In genomic region chr11:6436442-6436841, GRCm38 (mm10) we compare ENCODE assay signal across 9 mouse cellular contexts. TPM values are rescaled to one million over a fixed set of nuclear protein-coding genes. Genes with fewer than 3 reads are reported as not detected.
DNase-seq lines count a peak whose midpoint lies in the region; ATAC-seq lines count a peak whose summit lies in the region.
"Had no signal": no experiment of that assay in that cellular context is flagged by ENCODE, and none has a peak within 500 bp of the region (broad histone marks: within the 10 kb centered on the region; RNA-seq: fewer than 3 reads in every experiment).

No protein-coding gene starts in this region.

- H3K27me3 ChIP-seq in hindbrain, embryonic 10.5 days (ENCODE audit: insufficient read depth, poor library complexity, severe bottlenecking) = no peaks in the 10 kb centered on the region
- H3K27me3 ChIP-seq in hindbrain, embryonic 13.5 days = no peaks in the 10 kb centered on the region
- H3K27me3 ChIP-seq in forebrain, embryonic 16.5 days (replicated peaks; ENCODE audit: control insufficient read depth, insufficient read depth, low read length) = no peaks in the 10 kb centered on the region
- H3K27me3 ChIP-seq in liver, embryonic 13.5 days = no peaks in the 10 kb centered on the region
- H3K27me3 ChIP-seq: embryonic facial prominence, embryonic 13.5 days had no signal

- 68% methylated on average over 8 of the region's 8 CpGs for WGBS in hindbrain, embryonic 10.5 days
- WGBS in hindbrain, embryonic 13.5 days = 63% methylated on average over 8 of the region's 8 CpGs
- WGBS in forebrain, embryonic 16.5 days = 63% methylated on average over 8 of the region's 8 CpGs
- WGBS in liver, embryonic 13.5 days (ENCODE audit: insufficient replicate concordance) = 66% methylated on average over 8 of the region's 8 CpGs

- no peak overlapping the region for H3K4me3 ChIP-seq in hindbrain, embryonic 10.5 days
- H3K4me3 ChIP-seq in hindbrain, embryonic 13.5 days = no peak overlapping the region
- no peak overlapping the region for H3K4me3 ChIP-seq in forebrain, embryonic 16.5 days (replicated peaks; ENCODE audit: low read length)
- H3K4me3 ChIP-seq in liver, embryonic 13.5 days (replicated peaks) = no peak overlapping the region
- H3K4me3 ChIP-seq: embryonic facial prominence, embryonic 13.5 days had no signal

- ATAC-seq in hindbrain, embryonic 13.5 days (ENCODE audit: low FRiP score) = no peak
- 0 out of 2 replicates have a peak, but pooled peaks have one; percentile 26 for ATAC-seq in forebrain, embryonic 16.5 days
- peak; percentile 80 for ATAC-seq in liver, embryonic 13.5 days (ENCODE audit: low read depth)

- peaks cover 96% of the 10 kb centered on the region for H3K36me3 ChIP-seq in hindbrain, embryonic 10.5 days
- H3K36me3 ChIP-seq in hindbrain, embryonic 13.5 days = peaks cover 66% of the 10 kb centered on the region
- peaks cover 19% of the 10 kb centered on the region for H3K36me3 ChIP-seq in forebrain, embryonic 16.5 days (ENCODE audit: control insufficient read depth, insufficient read depth)
- H3K36me3 ChIP-seq in liver, embryonic 13.5 days = peaks cover 90% of the 10 kb centered on the region

- no peak overlapping the region for H3K27ac ChIP-seq in hindbrain, embryonic 10.5 days
- no peak overlapping the region for H3K27ac ChIP-seq in hindbrain, embryonic 13.5 days
- no peak overlapping the region for H3K27ac ChIP-seq in forebrain, embryonic 16.5 days (ENCODE audit: low read length)
- no peak overlapping the region for H3K27ac ChIP-seq in liver, embryonic 13.5 days
- H3K27ac ChIP-seq: embryonic facial prominence, embryonic 13.5 days had no signal

- no peak overlapping the region for H3K4me2 ChIP-seq in hindbrain, embryonic 13.5 days
- no peak overlapping the region for H3K4me2 ChIP-seq in forebrain, embryonic 16.5 days (ENCODE audit: low read length)
- H3K4me2 ChIP-seq in liver, embryonic 13.5 days = no peak overlapping the region
- H3K4me2 ChIP-seq: embryonic facial prominence, embryonic 13.5 days had no signal

- no peak overlapping the region for H3K9ac ChIP-seq in hindbrain, embryonic 13.5 days
- no peak overlapping the region for H3K9ac ChIP-seq in forebrain, embryonic 16.5 days (replicated peaks; ENCODE audit: low read depth, low read length)
- no peak overlapping the region for H3K9ac ChIP-seq in liver, embryonic 13.5 days
- H3K9ac ChIP-seq: embryonic facial prominence, embryonic 13.5 days had no signal

- peak; percentile 42 for DNase-seq in hindbrain, embryonic 10.5 days (ENCODE audit: low spot score)
- peak; percentile 58 for DNase-seq in CD4-positive helper T cell, adult 2 months (ENCODE audit: low read depth, low spot score)
- peak; percentile 77 for DNase-seq in adrenal gland, postnatal 14 days
- peak; percentile 54 for DNase-seq in liver, embryonic 13.5 days
- DNase-seq in natural killer cell, adult 2 months (ENCODE audit: low spot score in 2 of 2) = peak; percentile 23 to 65
- no peak for DNase-seq in Muller cell, postnatal 12 days (ENCODE audit: inconsistent ontology term)

- H3K9me3 ChIP-seq in hindbrain, embryonic 10.5 days = no peaks in the 10 kb centered on the region
- H3K9me3 ChIP-seq in hindbrain, embryonic 13.5 days = no peaks in the 10 kb centered on the region
- H3K9me3 ChIP-seq in forebrain, embryonic 16.5 days (ENCODE audit: control insufficient read depth, low read length) = no peaks in the 10 kb centered on the region
- H3K9me3 ChIP-seq in liver, embryonic 13.5 days (replicated peaks) = no peaks in the 10 kb centered on the region
- H3K9me3 ChIP-seq: embryonic facial prominence, embryonic 13.5 days had no signal

- no peaks in the 10 kb centered on the region for H3K4me1 ChIP-seq in hindbrain, embryonic 10.5 days (replicated peaks)
- no peaks in the 10 kb centered on the region for H3K4me1 ChIP-seq in hindbrain, embryonic 13.5 days (replicated peaks)
- no peaks in the 10 kb centered on the region for H3K4me1 ChIP-seq in forebrain, embryonic 16.5 days (replicated peaks; ENCODE audit: control insufficient read depth, insufficient read depth, low read length)
- peaks cover 6% of the 10 kb centered on the region for H3K4me1 ChIP-seq in liver, embryonic 13.5 days (replicated peaks)
- H3K4me1 ChIP-seq: embryonic facial prominence, embryonic 13.5 days had no signal

RNA-seq across cellular contexts. Expression of gene H2afv, which starts 7.8 kb away (rescaled TPM):
- polyA plus RNA-seq in hindbrain, embryonic 10.5 days (2016; fragmentation: Nextera tagmentation; extraction: Ambion mirVana) = 881 and 962 TPM in 2 replicates
- polyA plus RNA-seq in hindbrain, embryonic 13.5 days (2015; fragmentation: Nextera tagmentation; extraction: Ambion mirVana) = 381 and 387 TPM in 2 replicates
- 84.2 and 99.3 TPM in 2 replicates for total RNA-seq in adrenal gland, postnatal 14 days (2021)
- 438 and 507 TPM in 2 replicates for polyA plus RNA-seq in forebrain, embryonic 16.5 days (2015; fragmentation: Nextera tagmentation; extraction: Ambion mirVana)
- 109 and 112 TPM in 2 replicates for polyA plus RNA-seq in liver, embryonic 13.5 days (2015; fragmentation: Nextera tagmentation; extraction: Ambion mirVana)

RNA-seq across cellular contexts. Expression of gene Ppia, which starts 21.2 kb away (rescaled TPM):
- polyA plus RNA-seq in hindbrain, embryonic 10.5 days (2016; fragmentation: Nextera tagmentation; extraction: Ambion mirVana) = 5,657 and 6,044 TPM in 2 replicates
- polyA plus RNA-seq in hindbrain, embryonic 13.5 days (2015; fragmentation: Nextera tagmentation; extraction: Ambion mirVana) = 3,979 and 4,017 TPM in 2 replicates
- total RNA-seq in adrenal gland, postnatal 14 days (2021) = 1,829 and 1,894 TPM in 2 replicates
- 3,622 and 3,688 TPM in 2 replicates for polyA plus RNA-seq in forebrain, embryonic 16.5 days (2015; fragmentation: Nextera tagmentation; extraction: Ambion mirVana)
- 3,630 and 3,871 TPM in 2 replicates for polyA plus RNA-seq in liver, embryonic 13.5 days (2015; fragmentation: Nextera tagmentation; extraction: Ambion mirVana)

RNA-seq across cellular contexts. Expression of gene Purb, which starts 39.3 kb away (rescaled TPM):
- 9.6 and 15.6 TPM in 2 replicates for polyA plus RNA-seq in hindbrain, embryonic 10.5 days (2016; fragmentation: Nextera tagmentation; extraction: Ambion mirVana)
- polyA plus RNA-seq in hindbrain, embryonic 13.5 days (2015; fragmentation: Nextera tagmentation; extraction: Ambion mirVana) = 12.6 and 13.0 TPM in 2 replicates
- 73.6 and 75.8 TPM in 2 replicates for total RNA-seq in adrenal gland, postnatal 14 days (2021)
- polyA plus RNA-seq in forebrain, embryonic 16.5 days (2015; fragmentation: Nextera tagmentation; extraction: Ambion mirVana) = 14.4 and 16.7 TPM in 2 replicates
- 11.1 and 12.6 TPM in 2 replicates for polyA plus RNA-seq in liver, embryonic 13.5 days (2015; fragmentation: Nextera tagmentation; extraction: Ambion mirVana)

RNA-seq across cellular contexts. Expression of gene Zmiz2, which starts 47.6 kb away (rescaled TPM):
- 15.6 and 19.0 TPM in 2 replicates for polyA plus RNA-seq in hindbrain, embryonic 10.5 days (2016; fragmentation: Nextera tagmentation; extraction: Ambion mirVana)
- polyA plus RNA-seq in hindbrain, embryonic 13.5 days (2015; fragmentation: Nextera tagmentation; extraction: Ambion mirVana) = 29.2 and 31.9 TPM in 2 replicates
- total RNA-seq in adrenal gland, postnatal 14 days (2021) = 44.7 and 51.3 TPM in 2 replicates
- polyA plus RNA-seq in forebrain, embryonic 16.5 days (2015; fragmentation: Nextera tagmentation; extraction: Ambion mirVana) = 36.7 and 40.4 TPM in 2 replicates
- 4.4 and 4.7 TPM in 2 replicates for polyA plus RNA-seq in liver, embryonic 13.5 days (2015; fragmentation: Nextera tagmentation; extraction: Ambion mirVana)
